Mouse (Mus musculus) frontal cortex, adult (tissue): ENCODE data around the gene Rnf11.

Experiments
- ATAC-seq: cut with Nextera tagmentation; 2 replicates; pipeline ENCODE4 v1.9.2; 2017; ENCODE audit warnings: mild to moderate bottlenecking, moderate library complexity, mixed read lengths; ENCODE audit not compliant: low TSS enrichment

Rnf11 gene

GRCm38 (mm10) chr4:109484621-109485020 lies at the start of gene Rnf11:
Rnf11 (minus strand) TSS chr4:109484728.
- ATAC-seq: no peak

- no peak for ATAC-seq
Observed at GRCm38 (mm10) chr4:109531111-109531510, 46.6 kb upstream of the Rnf11 start, which contains the start of gene 4930522H14Rik. 4930522H14Rik (minus strand) TSS chr4:109531297.

GRCm38 (mm10) chr4:109530245-109530816 lies 45.8 kb upstream of the Rnf11 start:
- ATAC-seq: no peak

- peak; percentile 69 for ATAC-seq
Observed at GRCm38 (mm10) chr4:109504885-109505284, 20.4 kb upstream of the Rnf11 start.

- no peak for ATAC-seq
Observed at GRCm38 (mm10) chr4:109498476-109498875, 13.9 kb upstream of the Rnf11 start.

GRCm38 (mm10) chr4:109493581-109493980 lies 9.1 kb upstream of the Rnf11 start:
- no peak for ATAC-seq

- ATAC-seq: no peak
Observed at GRCm38 (mm10) chr4:109488812-109489211, 4.3 kb upstream of the Rnf11 start.

- no peak for ATAC-seq
Observed at GRCm38 (mm10) chr4:109482701-109483100, 1.8 kb downstream of the Rnf11 start.

GRCm38 (mm10) chr4:109481424-109481823 lies 3.1 kb downstream of the Rnf11 start:
- no peak for ATAC-seq

- ATAC-seq: no peak
Observed at GRCm38 (mm10) chr4:109477454-109477853, 7.1 kb downstream of the Rnf11 start.

GRCm38 (mm10) chr4:109476554-109477014 lies 7.9 kb downstream of the Rnf11 start:
- peak; percentile 97 for ATAC-seq

- peak; percentile 50 for ATAC-seq
Observed at GRCm38 (mm10) chr4:109475577-109476553, 8.7 kb downstream of the Rnf11 start.

GRCm38 (mm10) chr4:109475078-109475477 lies 9.4 kb downstream of the Rnf11 start:
- no peak for ATAC-seq

GRCm38 (mm10) chr4:109472566-109472965 lies 12.0 kb downstream of the Rnf11 start:
- no peak for ATAC-seq

GRCm38 (mm10) chr4:109471606-109472005 lies 12.9 kb downstream of the Rnf11 start:
- no peak for ATAC-seq

GRCm38 (mm10) chr4:109467687-109468086 lies 16.8 kb downstream of the Rnf11 start:
- no peak for ATAC-seq

GRCm38 (mm10) chr4:109463892-109464291 lies 20.6 kb downstream of the Rnf11 start:
- no peak for ATAC-seq

GRCm38 (mm10) chr4:109460421-109461179 lies 23.9 kb downstream of the Rnf11 start:
- ATAC-seq: no peak

- ATAC-seq: no peak
Observed at GRCm38 (mm10) chr4:109456821-109457220, 27.7 kb downstream of the Rnf11 start.

GRCm38 (mm10) chr4:109448531-109448930 lies 36.0 kb downstream of the Rnf11 start:
- ATAC-seq: no peak

- ATAC-seq: no peak
Observed at GRCm38 (mm10) chr4:109445956-109446355, 38.6 kb downstream of the Rnf11 start.

- ATAC-seq: 0 out of 2 replicates have a peak, but pooled peaks have one; percentile 25
Observed at GRCm38 (mm10) chr4:109445397-109445796, 39.1 kb downstream of the Rnf11 start.
